ENCODE assay signal across 13 mouse cellular contexts in the genomic region with DNA sequence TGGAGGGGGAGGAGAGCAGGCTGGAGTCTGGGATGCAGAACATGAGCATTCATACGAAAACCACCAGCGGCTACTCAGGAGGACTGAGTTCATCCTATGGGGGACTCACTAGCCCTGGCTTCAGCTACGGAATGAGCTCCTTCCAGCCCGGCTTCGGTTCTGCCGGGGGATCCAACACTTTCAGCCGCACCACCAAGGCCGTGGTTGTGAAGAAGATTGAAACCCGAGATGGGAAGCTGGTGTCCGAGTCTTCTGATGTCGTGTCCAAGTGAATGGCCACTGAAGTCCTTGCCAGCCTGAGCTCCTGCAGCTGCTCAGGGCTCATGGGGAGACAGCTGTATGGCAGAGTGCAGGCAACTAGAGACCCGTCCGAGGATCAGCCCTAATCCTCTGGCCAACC. TPM values are rescaled to one million over a fixed set of nuclear protein-coding genes. Genes with fewer than 3 reads are reported as not detected.
"Had no signal": no experiment of that assay in that cellular context is flagged by ENCODE, and none has a peak within 500 bp of the region (broad histone marks: within the 10 kb centered on the region; RNA-seq: fewer than 3 reads in every experiment).

No protein-coding gene starts in this region.

RNA-seq across cellular contexts. Expression of gene Nlrp5, which starts 27.4 kb away (rescaled TPM):
- total RNA-seq: common myeloid progenitor, adult 5-6 weeks; forebrain, postnatal 0 days; gastrocnemius, adult 18-20 months; gastrocnemius, adult 2 months; granulocyte monocyte progenitor cell, adult 5-6 weeks; heart, adult 18-20 months had no signal

RNA-seq across cellular contexts. Expression of gene Nlrp4e, which starts 57.3 kb away (rescaled TPM):
- total RNA-seq: common myeloid progenitor, adult 5-6 weeks; forebrain, postnatal 0 days; gastrocnemius, adult 18-20 months; gastrocnemius, adult 2 months; gastrocnemius, adult 8-10 months; gastrocnemius, postnatal 10 days; gastrocnemius, postnatal 14 days; gastrocnemius, postnatal 36 days; gastrocnemius, postnatal 4 days; granulocyte monocyte progenitor cell, adult 5-6 weeks; heart, adult 18-20 months; heart, adult 2 months; heart, adult 8-10 months had no signal
